Mouse (Mus musculus) right cerebral cortex, postnatal 4 days (tissue): Measurements from ENCODE around the gene Grin3b.

Experiments used
- DNase-seq: peaks from one replicate; pipeline ENCODE4 v3.0.0-alpha.2; 2022

The Grin3b gene

DNA sequence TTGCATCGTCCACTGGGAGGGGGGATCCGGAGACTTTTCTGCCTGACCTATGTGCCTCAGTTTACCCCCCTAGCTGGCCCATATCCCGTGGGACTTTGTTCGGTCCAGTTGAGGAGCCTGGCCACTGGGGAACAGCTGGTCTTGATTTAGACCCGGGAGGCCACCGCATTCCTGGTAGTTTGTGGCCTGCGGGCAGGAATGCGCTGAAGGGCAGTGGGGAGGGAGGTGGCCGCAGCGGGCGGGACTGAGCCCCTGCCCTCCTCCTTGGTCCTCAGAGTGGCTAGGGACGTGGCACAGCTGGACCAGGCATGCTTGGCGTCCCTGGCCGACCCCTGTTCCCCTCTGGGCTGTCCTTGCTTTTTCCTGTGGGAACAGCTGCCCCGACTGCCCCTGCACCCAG, 19.4 kb downstream of the Grin3b start:
- DNase-seq, result no peak

DNA sequence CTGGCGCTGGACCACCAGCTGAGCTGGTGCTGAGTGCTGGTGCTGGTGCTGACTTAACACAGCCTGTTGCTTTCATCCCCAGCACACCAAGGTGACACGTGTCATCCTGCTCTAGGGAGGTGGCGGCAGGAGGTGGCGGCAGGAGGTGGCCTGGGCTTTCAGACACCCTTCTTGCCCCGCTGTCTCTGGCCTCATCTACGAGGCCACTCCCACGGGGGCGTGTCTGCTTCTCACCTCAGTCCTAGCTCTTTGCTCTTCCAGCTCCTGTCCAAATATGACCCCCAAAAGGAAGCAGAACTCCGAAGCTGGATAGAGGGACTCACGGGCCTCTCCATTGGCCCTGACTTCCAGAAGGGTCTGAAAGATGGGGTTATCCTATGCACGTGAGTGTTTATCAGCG, 20.6 kb downstream of the Grin3b start:
- DNase-seq, result no peak

DNA sequence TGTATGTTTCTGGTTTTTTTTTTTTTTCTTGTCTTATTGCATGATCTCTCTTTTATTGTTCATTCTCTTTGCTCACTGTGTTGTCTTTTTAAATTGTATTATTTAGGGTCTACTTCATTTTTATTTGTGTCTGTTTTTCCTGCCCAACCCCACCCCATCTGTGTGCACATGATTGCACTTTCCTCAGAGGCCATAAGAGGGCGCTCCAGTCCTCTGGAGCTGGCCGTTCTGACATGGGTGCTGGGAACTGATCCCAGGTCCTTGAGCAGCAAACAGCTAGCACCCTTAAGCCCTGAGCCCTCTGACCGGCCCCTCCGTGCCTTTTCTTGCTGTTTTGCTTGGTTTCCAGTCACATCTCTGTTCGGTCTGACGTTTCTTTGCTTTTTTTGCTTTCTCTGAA, 21.0 kb downstream of the Grin3b start:
- no peak for DNase-seq

DNA sequence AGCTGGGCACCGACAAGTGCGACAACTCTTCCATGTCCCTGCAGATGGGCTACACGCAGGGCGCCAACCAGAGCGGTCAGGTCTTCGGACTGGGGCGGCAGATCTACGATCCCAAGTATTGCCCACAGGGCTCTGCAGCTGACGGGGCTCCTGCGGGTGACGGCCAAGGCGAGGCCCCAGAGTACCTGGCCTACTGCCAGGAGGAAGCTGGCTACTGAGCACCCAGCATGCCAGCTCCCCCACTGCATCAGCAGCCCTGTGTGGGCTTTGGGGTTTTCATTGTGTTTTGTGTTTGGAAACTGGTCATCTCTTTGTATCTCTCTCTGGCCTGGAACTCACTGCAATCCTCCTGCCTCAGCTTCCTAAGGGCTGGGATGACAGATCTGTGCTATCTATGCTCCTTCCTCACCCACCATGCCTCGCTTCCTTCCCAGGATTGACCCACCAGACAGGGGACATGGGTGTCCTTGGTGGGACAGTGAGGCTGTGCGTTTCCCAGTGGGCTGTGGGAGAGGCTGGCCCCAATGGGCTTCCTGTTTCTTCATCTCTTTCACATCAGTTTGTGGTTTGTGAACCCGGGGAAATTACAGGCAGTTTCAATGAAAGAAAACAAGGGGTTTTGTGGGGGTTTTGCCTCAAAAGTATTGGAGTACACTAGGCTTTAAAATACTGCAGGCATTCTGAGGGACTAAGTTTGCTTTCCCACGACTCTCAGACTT, 24.0 kb downstream of the Grin3b start:
- no peak for DNase-seq

DNA sequence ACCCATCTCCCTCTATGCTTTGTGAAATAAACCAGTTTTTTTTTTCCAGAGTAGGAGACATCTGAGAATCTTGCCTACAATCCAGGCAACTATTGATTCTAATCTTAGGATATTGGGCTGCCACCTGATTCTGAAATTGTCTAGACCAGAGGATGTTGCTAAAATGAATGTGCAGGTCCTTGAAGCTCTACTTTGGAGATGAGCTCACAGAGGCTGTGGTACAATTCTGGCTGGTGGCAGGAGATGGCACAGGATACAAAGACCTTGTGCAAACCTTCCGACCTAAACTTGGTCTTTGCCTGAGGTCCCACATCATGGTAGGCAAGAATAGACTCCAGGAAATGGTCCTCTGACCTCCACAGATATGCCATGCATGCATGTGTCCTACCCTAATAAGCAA, 25.1 kb downstream of the Grin3b start:
- DNase-seq, result no peak

DNA sequence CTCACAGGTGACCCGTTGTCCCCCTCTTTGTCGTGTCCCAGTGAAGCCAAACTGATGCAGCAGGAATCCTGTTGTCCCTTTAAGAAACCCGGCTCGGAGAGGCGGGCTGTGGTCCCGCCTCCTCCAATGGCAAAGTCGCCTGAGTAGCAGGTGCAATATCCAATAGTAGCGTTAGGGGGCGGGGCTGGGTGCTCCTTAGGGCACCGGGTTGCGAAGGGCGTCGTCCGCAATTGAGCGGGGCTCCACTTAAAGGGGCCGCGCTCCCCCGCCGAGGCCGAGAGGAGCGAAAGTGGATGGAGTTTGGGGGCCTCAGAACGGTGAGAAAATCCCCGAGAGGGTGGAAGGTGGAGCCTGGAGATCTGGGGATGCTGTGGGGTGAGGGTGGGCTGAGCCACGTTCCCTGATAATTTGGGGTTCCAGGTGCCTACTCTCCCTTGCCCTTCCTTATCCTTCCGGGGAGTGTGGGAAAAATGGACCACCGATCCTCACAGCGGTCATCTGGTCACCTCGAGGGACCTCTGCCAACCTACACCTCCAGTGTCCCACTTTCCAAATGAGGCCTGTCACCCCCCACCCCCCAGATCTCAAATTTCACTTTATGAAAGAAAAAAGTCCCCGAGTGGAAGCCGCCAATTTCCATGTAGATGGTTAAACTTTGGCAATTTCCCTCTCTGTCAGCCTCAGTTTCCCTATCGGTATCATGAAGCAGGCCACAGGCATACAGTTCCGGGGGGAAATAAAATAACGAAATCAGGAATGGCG, 25.9 kb downstream of the Grin3b start, which contains the start of gene Abca7:
TSS of gene Abca7 (plus strand) at position 223 of the 762 bp plus-strand sequence.
- DNase-seq, result peak; percentile 98

DNA sequence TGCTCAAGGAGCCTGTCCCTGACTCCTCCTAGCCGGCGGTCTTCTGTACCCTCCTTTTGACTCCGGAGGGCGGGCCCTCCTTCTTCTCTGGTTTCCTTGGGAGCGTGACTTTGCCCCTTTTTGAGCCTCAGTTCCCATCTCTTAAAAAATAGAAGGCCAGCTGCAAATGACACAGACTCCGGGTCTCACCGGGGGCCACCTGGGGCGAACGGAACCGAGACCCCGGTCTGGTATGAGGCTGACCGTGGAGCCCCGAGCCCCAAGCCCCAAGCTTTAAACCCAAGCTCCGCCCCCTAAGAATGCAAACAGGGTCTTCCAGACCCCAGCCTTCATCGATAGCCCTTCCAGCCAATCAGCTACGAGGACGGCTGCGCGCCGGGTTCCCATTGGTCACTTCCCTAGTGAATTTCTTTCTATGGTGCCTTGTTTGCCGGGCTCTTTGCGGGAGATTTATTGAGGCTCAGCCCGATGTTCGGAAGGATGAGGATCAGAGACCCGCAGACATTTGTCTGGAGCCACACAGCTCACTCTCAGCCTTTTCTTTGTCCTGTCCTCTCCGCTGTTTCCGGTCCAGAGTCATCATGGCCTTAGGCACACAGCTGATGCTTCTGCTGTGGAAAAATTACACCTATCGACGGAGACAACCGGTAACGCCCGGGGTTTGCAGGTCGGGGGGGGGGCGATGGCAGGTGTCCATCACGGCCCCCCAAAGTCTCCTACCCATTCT, 26.7 kb downstream of the Grin3b start:
- peak; percentile 80 for DNase-seq

DNA sequence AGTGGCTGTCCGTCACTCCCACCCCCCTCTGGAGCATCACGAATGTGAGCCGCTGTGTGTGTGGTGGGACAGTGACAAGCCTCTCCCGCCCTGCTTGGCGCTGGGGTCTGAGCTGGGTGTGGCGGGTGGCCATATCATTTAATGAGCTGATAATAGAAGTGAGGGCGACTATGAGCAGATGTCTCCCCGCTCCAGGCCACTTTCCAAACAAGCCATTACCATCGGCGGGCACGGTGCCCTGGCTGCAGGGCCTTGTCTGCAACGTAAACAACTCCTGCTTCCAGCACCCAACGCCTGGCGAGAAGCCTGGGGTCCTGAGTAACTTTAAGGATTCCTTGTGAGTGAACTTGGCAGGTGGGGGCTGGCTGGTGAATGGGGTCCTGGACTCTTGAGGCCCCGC, 27.3 kb downstream of the Grin3b start:
- DNase-seq, result no peak

DNA sequence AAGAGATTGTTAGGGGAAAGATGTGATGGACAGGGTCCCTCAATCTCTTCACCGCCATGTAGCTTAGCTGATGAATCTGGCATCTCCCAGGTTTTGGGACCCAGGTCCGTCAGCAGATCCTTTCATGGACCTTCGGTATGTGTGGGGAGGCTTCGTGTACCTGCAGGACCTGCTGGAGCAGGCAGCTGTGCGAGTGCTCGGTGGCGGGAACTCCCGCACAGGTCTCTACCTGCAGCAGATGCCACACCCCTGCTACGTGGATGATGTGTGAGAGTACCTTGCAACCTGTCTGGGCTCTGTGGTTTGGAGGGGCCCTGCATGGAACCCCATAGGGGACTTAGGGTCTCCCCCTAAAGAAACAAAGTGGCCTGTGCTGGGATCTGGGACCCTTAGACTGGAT, 31.4 kb downstream of the Grin3b start:
- DNase-seq, result no peak

DNA sequence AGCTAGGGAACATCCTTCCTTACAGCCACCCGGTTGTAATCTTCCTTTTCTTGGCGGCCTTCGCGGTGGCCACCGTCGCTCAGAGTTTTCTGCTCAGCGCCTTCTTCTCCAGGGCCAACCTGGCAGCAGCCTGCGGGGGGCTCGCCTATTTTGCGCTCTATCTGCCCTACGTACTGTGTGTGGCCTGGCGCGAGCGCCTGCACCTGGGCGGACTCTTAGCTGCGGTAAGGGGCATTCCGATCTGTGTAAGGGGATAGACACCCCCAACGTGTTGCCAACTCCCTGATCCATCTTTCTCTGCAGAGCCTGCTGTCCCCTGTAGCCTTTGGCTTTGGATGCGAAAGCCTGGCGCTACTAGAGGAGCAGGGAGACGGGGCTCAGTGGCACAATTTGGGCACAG, 32.3 kb downstream of the Grin3b start:
- DNase-seq, result no peak

DNA sequence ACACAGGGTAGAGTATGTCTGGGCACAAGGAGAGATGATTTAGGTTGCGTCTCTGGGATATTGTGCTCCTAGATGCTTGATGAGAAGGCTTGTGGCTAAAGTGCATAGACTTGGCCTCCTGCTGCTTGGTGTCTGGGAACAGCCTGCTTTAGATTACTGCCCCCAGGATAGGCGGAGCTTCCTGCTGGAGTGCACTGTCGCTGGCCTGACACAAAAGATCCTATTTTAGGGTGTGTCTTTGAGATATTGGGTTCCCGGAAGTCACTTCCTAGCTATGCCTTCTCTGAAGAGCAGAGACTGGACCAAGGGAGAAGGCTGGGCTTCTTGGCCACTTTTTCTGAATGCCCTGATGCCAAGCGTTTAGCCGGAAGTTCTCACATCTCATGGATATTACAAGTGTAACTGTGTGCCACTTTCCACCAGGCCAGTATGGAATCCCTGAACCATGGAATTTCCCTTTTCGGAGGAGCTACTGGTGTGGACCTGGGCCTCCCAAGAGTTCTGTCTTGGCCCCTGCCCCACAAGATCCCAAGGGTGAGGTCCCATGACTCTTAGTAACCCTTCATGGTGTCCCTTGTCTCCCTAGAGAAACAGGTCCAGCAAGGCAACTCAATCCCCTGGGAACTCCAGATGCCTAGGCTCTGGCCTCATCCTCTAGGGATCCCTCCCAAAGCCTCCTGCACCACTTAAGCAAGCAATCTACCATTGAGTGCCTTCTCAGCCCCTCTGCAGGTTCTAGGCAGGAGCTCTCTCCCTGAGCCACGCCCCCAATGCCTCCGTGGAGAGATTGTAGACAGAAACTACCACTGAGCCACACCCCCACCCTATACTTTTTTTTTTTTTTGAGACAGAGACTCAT, 33.1 kb downstream of the Grin3b start:
- DNase-seq, result no peak

DNA sequence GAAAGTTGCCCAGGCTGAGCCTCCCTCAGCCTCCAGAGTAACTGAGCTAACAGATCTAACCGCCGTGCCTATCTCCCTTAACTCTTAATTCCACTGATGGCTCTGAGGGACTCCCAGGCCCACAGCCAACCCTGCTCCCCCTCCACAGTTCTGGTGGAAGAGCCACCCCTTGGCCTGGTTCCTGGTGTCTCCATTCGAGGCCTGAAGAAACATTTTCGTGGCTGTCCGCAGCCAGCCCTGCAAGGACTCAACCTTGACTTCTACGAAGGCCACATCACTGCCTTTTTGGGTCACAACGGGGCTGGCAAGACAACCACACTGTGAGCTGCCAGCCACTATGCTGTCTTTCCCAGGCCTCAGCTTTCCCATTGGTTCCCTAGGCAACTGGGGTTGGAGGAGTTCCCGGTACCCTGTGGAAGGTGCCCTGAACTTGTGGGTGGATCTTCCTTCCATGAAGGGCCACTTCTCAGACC, 33.8 kb downstream of the Grin3b start:
- DNase-seq, result no peak

DNA sequence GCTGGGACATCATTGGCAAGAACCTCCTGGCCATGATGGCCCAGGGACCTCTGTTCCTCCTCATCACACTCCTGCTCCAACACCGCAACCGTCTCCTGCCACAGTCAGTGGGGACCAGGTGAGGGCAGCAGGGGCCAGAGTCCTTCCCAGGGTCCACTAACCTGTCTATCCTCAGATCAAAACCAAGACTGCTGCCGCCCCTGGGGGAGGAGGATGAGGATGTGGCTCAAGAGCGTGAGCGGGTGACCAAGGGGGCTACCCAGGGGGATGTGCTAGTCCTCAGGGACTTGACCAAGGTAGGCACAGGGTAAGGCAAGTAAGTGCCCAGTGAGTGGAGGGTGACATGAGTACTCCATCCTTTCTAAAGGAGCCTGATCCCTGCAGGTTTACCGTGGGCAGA, 41.2 kb downstream of the Grin3b start:
- DNase-seq, result no peak

DNA sequence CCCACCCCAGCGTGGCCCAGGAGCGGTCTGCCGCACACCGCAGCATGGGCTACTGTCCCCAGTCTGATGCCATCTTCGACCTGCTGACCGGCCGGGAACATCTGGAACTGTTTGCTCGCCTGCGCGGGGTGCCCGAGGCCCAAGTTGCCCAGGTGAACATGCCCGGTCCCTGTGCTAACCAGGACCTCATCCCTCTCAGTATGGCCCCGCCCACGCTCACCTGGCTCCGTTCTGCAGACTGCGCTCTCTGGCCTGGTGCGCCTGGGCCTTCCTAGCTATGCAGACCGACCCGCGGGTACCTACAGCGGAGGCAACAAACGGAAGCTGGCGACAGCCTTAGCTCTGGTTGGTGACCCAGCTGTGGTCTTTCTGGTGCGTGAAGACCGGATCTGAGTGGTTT, 43.1 kb downstream of the Grin3b start:
- no peak for DNase-seq

DNA sequence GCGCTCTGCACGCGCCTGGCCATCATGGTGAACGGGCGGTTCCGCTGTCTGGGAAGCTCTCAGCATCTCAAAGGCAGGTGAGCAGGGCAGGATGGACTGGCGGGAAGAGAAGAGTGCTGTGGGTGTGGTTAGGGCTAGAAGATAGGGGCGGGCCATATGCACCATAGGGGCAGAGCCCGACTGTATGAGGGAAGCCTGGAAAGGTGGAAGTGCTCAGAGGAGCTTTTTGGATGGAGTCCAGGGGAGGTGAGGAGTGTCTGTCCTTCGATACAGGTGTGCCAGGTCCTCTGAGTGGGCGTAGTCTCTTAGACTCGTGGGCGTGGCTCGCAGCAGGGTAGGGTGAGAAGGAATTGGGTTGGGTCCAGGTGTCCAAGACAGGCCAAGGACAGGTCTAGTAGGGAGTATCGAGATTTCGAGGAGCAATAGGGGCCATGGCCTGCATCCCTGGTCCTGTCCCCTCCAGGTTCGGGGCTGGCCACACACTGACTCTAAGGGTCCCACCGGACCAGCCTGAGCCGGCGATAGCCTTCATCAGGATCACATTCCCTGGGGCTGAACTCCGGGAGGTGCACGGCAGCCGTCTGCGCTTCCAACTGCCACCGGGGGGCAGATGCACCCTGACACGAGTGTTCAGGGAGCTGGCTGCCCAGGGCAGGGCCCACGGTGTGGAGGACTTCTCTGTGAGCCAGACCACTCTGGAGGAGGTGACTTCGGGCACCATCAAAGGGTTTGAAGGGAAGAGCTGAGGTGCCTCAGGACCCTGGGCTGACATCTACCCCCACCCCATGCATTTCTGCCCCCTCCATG, 44.2 kb downstream of the Grin3b start:
- no peak for DNase-seq

DNA sequence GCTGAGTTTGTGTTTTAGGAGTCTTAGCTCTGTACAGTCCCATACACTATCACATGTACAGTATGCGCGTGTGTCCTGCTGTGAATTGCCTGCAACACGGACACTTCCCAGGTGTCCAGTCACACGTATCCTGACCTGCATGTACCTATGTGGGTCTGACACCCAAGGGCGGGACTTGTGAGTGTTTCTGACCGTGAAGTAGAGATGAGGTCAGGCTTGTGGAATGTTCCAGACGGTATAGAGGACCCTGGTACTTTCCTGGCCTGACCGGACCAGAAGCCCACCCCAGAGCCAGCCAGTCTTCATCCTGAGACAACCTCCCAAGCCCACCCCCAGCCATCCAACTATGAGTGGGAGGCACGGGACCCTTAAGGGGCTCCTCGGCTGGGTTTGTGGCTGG, 45.1 kb downstream of the Grin3b start:
- no peak for DNase-seq

DNA sequence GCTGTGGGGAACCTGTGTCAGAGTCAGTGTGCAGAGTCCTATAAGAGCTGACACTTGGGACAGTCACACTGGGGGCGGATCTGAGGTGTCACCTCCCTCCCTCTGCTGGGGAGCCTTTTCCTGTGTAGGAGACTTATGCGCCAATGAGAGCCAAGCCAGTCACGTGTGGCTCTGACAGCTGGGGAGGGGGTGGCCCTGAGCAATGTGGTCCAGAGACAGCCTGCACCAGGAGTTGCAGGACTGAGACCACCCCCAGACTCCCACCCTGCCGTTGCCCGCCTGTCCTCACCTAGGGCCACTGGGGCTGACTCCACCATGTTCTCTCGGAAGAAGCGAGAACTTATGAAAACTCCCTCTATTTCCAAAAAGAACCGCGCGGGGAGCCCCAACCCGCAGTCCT, 46.0 kb downstream of the Grin3b start, which contains the start of gene Arhgap45:
TSS of gene Arhgap45 (plus strand) at position 143 of the 400 bp plus-strand sequence.
- no peak for DNase-seq

DNA sequence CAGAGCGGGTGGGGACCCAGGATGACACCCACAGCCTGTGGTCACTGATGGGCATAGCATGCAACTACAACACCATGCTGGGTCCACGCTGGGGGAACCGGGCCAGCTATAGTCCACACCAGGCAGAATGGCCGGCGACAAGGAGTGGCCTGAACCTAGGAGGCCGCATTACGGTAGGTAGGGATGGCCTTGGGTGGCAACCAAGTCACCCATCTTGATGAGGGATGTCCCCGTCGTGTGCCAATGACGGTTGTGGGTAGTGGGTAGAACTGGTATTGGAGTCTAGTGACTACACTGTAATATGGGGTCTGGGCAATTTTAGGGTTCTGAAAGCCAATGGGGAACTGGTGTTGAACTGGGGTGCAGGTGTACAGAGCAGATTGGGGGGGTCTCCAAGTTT, 46.4 kb downstream of the Grin3b start:
- DNase-seq, result no peak

DNA sequence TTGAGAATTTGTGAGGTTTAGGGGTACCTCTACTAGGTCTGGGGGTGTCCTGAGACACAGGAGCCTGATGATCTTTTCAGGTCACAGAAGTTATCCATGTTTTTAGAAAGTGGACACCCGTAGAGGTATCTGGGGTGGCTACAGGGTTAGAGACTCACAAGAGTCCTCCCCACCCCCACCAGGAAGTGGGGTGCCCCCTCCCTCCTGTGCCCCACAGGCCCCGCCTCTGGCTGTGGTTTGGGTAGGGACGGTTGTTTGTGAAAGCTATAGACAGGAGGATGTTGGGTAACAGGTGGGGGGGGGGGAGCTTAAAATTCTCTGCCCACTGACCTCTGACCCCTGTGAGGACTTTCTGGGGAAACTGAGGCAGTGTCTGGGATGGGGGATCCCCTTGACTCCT, 46.8 kb downstream of the Grin3b start:
- DNase-seq, result no peak

DNA sequence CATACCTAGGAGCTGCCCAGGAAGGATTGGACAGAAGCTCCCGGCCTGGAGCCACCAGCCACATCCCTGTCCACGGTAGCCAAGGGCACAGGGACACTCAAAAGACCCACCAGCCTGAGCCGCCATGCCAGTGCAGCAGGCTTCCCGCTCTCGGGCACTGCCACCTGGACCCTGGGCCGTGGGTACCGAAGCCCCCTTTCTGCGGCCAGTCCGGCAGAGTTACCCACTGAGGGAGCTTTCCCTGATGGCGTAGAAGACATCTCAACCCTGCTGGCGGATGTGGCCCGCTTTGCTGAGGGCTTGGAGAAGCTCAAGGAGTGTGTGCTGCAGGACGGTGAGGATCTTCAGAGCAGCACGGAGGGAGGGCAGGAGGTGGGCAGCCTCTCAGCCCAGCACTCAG, 47.3 kb downstream of the Grin3b start:
- no peak for DNase-seq

DNA sequence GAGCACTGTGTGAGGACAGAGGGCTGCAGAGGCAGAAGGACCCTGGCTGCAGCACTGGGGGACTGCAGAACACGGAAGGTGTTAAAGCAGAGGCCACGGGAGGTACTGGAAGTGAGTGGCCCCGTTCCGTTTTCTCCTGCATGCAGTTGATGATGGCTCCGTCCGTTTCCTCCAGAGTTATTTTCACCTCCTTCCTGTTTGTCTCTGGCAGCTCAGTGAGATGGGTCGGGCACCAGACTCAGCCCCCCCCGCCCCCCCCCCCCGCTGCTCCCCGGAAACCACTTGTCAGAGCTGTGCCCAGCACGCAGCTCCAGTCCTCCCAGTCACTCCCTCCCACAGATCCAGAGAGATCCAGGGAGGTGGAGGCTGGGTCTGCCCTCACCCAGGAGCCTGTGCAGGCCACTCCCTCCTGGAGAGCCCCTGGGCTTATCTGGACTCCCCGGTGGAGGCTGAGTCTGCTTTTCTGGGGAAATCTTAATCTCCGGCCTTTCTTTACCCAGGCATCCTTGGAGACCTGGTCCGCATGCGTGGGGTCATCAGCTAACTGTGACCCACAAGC, 48.3 kb downstream of the Grin3b start:
- DNase-seq, result no peak
